Mouse (Mus musculus) hindbrain, postnatal 0 days (tissue): Measurements from ENCODE around the gene Akr1cl. TPM values are rescaled to one million over a fixed set of nuclear protein-coding genes. Genes with fewer than 3 reads are reported as not detected.
"Not testable (repeated sequence)": the region's sequence is repeated elsewhere in the genome, so short reads cannot be mapped to it uniquely, and the experiment has no call there.

Experiments
- ATAC-seq: fragments of 200-750 bp; cut with Nextera tagmentation; 2 replicates; pipeline ENCODE4 v1.8.0; 2017; ENCODE audit warnings: mild to moderate bottlenecking, moderate TSS enrichment, moderate library complexity
- DNase-seq: peaks from one replicate; pipeline ENCODE4 v3.0.0-alpha.2; 2015; ENCODE audit warnings: low spot score
- H3K27ac ChIP-seq: fragments of 300-500 bp; sonication (generic); 2 replicates; pipeline ENCODE4 v1.5.1; 2014; ENCODE audit warnings: mild to moderate bottlenecking
- H3K27me3 ChIP-seq: fragments of 300-500 bp; sonication (generic); 2 replicates; pipeline ENCODE4 v1.6.1; 2014; ENCODE audit warnings: low read length, mixed read lengths; ENCODE audit not compliant: insufficient read depth
- H3K36me3 ChIP-seq: fragments of 300-500 bp; sonication (generic); 2 replicates; pipeline ENCODE4 v1.6.1; 2014; ENCODE audit warnings: low read length, mixed read lengths; ENCODE audit not compliant: insufficient read depth
- H3K4me1 ChIP-seq: fragments of 300-500 bp; sonication (generic); 2 replicates; pipeline ENCODE4 v1.6.1; 2014; ENCODE audit warnings: antibody characterized with exemption, low read length, mixed read lengths; ENCODE audit not compliant: insufficient read depth
- H3K4me2 ChIP-seq: fragments of 300-500 bp; sonication (generic); 2 replicates; pipeline ENCODE4 v1.6.1; 2014; ENCODE audit warnings: low read depth, mild to moderate bottlenecking, low read length, moderate library complexity, mixed read lengths
- H3K4me3 ChIP-seq: fragments of 300-500 bp; sonication (generic); 2 replicates; pipeline ENCODE4 v1.5.1; 2014; ENCODE audit warnings: low read length
- H3K9ac ChIP-seq: fragments of 300-500 bp; sonication (generic); replicated peaks from 2 replicates; pipeline ENCODE4 v1.6.1; 2014; ENCODE audit warnings: mild to moderate bottlenecking, low read length, moderate library complexity, mixed read lengths
- H3K9me3 ChIP-seq: fragments of 300-500 bp; sonication (generic); 2 replicates; pipeline ENCODE4 v1.6.1; 2016; ENCODE audit warnings: low read length, mixed read lengths
- CTCF ChIP-seq: IDR thresholded peaks from 2 replicates; pipeline ENCODE4 v1.5.1; 2016; ENCODE audit warnings: antibody characterized with exemption, control low read depth, low read depth
- WGBS: fragments of 180-500 bp; shearing (Covaris S2); extraction: QIAGEN DNeasy Blood & Tissue Kit; methylation state at CpG from one replicate; pipeline ENCODE4 v1.1.7; 2014; 5-methylcytosine and 5-hydroxymethylcytosine counted together
- polyA plus RNA-seq: library from polyadenylated mRNA; unstranded; fragments of >200 nt; fragmentation: Nextera tagmentation; extraction: Ambion mirVana; gene quantifications from 2 replicates; pipeline ENCODE4 v1.2.1, GENCODE M21; 2015
- total RNA-seq: library from RNA; depleted of rRNA; stranded (reverse); fragments of >200 nt; gene quantifications from 2 replicates; pipeline ENCODE4 v1.2.3, GENCODE M21; 2014

Gene Akr1cl
- total and polyA plus RNA-seq, 2 experiments from 2014 or later = 0.10 TPM; not detected in 1

- WGBS = 37% methylated on average over 2 of the region's 2 CpGs
- no peak overlapping the region for H3K4me3 ChIP-seq
- no peak overlapping the region for H3K4me2 ChIP-seq
- H3K9ac ChIP-seq = no peak overlapping the region
- TF ChIP-seq CTCF = no peak
- no peak overlapping the region for H3K27ac ChIP-seq
- no peaks in the 10 kb centered on the region for H3K9me3 ChIP-seq
- ATAC-seq (no peak), DNase-seq (no peak)
- no peaks in the 10 kb centered on the region for H3K27me3 ChIP-seq
- no peaks in the 10 kb centered on the region for H3K36me3 ChIP-seq
- H3K4me1 ChIP-seq = no peaks in the 10 kb centered on the region
Measured at GRCm38 (mm10) chr1:65052140-65052539, 19.6 kb upstream of the Akr1cl start.

GRCm38 (mm10) chr1:65051696-65052095 is 19.1 kb upstream of the Akr1cl start:
- no peaks in the 10 kb centered on the region for H3K36me3 ChIP-seq
- no peak overlapping the region for H3K9ac ChIP-seq
- TF ChIP-seq CTCF = no peak
- H3K4me3 ChIP-seq = no peak overlapping the region
- ATAC-seq (no peak), DNase-seq (no peak)
- H3K4me1 ChIP-seq = no peaks in the 10 kb centered on the region
- H3K4me2 ChIP-seq = no peak overlapping the region
- no peaks in the 10 kb centered on the region for H3K27me3 ChIP-seq
- H3K9me3 ChIP-seq = no peaks in the 10 kb centered on the region
- WGBS = 62% methylated on average over 7 of the region's 7 CpGs
- H3K27ac ChIP-seq = no peak overlapping the region

GRCm38 (mm10) chr1:65050952-65051351 is 18.4 kb upstream of the Akr1cl start, which contains the start of gene Cryge:
Gene Cryge (minus strand): TSS chr1:65051149.
- not testable (repeated sequence) for H3K27ac ChIP-seq, H3K9me3 ChIP-seq, ATAC-seq, H3K4me1 ChIP-seq, H3K4me2 ChIP-seq, H3K9ac ChIP-seq, H3K36me3 ChIP-seq, DNase-seq, H3K4me3 ChIP-seq, H3K27me3 ChIP-seq
- whole genome bisulfite sequencing = 26% methylated on average over 8 of the region's 12 CpGs

- peak; percentile 62 for ATAC-seq
- 51% methylated on average over 11 of the region's 12 CpGs for WGBS
- no peaks in the 10 kb centered on the region for H3K36me3 ChIP-seq
- H3K4me2 ChIP-seq = no peak overlapping the region
- no peak for TF ChIP-seq CTCF
- peak; percentile 53 for DNase-seq
- H3K4me3 ChIP-seq = no peak overlapping the region
- H3K4me1 ChIP-seq = no peaks in the 10 kb centered on the region
- no peak overlapping the region for H3K9ac ChIP-seq
- no peak overlapping the region for H3K27ac ChIP-seq
- H3K27me3 ChIP-seq = no peaks in the 10 kb centered on the region
- no peaks in the 10 kb centered on the region for H3K9me3 ChIP-seq
Measured at GRCm38 (mm10) chr1:65048781-65049180, 16.2 kb upstream of the Akr1cl start.

GRCm38 (mm10) chr1:65046401-65047109 is 14.0 kb upstream of the Akr1cl start:
- TF ChIP-seq CTCF = peak; percentile 72
- WGBS = 39% methylated on average over 8 of the region's 8 CpGs
- Histone ChIP-seq H3K36me3 (no peaks in the 10 kb centered on the region), H3K4me1 (no peaks in the 10 kb centered on the region), H3K4me2 (peak overlapping the region; percentile 21; the same call in 1 of the 2 replicates), H3K9ac (no peak overlapping the region), H3K9me3 (no peaks in the 10 kb centered on the region), H3K27me3 (no peaks in the 10 kb centered on the region), H3K4me3 (no peak overlapping the region), H3K27ac (no peak overlapping the region)
- ATAC-seq (no peak), DNase-seq (peak; percentile 69)

GRCm38 (mm10) chr1:65043433-65043832 is 10.9 kb upstream of the Akr1cl start:
- TF ChIP-seq CTCF = no peak
- no peaks in the 10 kb centered on the region for H3K4me1 ChIP-seq
- H3K27me3 ChIP-seq = no peaks in the 10 kb centered on the region
- H3K4me3 ChIP-seq = no peak overlapping the region
- no peaks in the 10 kb centered on the region for H3K36me3 ChIP-seq
- DNase-seq (no peak), ATAC-seq (no peak)
- WGBS = 81% methylated on average over 2 of the region's 2 CpGs
- no peak overlapping the region for H3K27ac ChIP-seq
- H3K9me3 ChIP-seq = no peaks in the 10 kb centered on the region
- no peak overlapping the region for H3K4me2 ChIP-seq
- no peak overlapping the region for H3K9ac ChIP-seq

- H3K4me1 ChIP-seq = no peaks in the 10 kb centered on the region
- H3K27ac ChIP-seq = no peak overlapping the region
- no peak overlapping the region for H3K4me2 ChIP-seq
- H3K27me3 ChIP-seq = no peaks in the 10 kb centered on the region
- no peak for DNase-seq
- H3K9me3 ChIP-seq = no peaks in the 10 kb centered on the region
- no peak for TF ChIP-seq CTCF
- no peak for ATAC-seq
- no peak overlapping the region for H3K9ac ChIP-seq
- no peaks in the 10 kb centered on the region for H3K36me3 ChIP-seq
- H3K4me3 ChIP-seq = no peak overlapping the region
- WGBS = 93% methylated on average over 3 of the region's 3 CpGs
Measured at GRCm38 (mm10) chr1:65041837-65042236, 9.3 kb upstream of the Akr1cl start.
